Mouse (Mus musculus): ENCODE results near the gene Eif2ak3.

Gene Eif2ak3

DNA sequence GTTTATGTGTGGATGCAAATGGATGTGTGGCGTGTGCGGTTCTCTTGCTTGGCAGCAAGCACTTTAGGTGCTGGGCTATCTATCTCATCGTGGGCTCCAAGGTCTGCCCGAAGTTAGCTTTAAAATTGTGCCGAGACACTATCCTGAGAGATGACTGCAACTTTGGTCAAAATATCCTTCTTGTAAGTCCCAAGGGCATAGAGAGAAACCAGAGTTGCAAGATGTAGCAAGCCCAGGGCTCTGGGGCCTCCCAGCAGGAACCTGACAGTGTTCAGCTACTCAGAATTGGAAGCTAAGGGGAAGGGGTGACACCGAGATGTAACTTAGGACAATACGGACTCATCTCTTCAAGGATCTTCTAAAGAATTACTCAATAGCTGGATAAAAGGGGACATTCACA is 65.3 kb downstream of the Eif2ak3 start:
- Histone ChIP-seq H3K36me3 (ENCODE audit: control insufficient read depth, insufficient read depth, low read length, poor library complexity, severe bottlenecking) (peaks cover 6% of the 10 kb centered on the region), H3K27me3 (ENCODE audit: control insufficient read depth, insufficient read depth, low read length, poor library complexity, severe bottlenecking) (no peaks in the 10 kb centered on the region)
- DNase-seq (ENCODE audit: low read depth, low spot score): no peak

DNA sequence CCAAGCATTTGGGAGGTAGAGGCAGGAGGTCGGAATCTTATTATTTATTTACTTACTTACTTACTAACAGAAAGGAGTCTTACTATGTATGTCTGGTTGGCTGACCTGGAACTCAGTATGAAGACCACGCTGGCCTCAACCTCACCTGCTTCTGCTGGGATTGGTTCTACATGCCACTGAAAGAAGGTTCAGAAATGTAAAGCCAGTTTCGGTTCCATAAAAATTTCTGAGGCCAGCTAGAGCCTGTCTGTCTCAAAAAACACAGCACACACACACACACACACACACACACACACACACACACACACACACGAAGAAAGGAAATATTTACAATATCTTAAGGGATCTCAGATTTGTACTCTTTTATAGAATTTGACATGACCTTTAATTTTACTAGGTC is 66.0 kb downstream of the Eif2ak3 start:
- H3K27me3 ChIP-seq (ENCODE audit: control insufficient read depth, insufficient read depth, low read length, poor library complexity, severe bottlenecking): no peaks in the 10 kb centered on the region
- H3K36me3 ChIP-seq (ENCODE audit: control insufficient read depth, insufficient read depth, low read length, poor library complexity, severe bottlenecking): peaks cover 3% of the 10 kb centered on the region
- DNase-seq (ENCODE audit: low read depth, low spot score): peak; percentile 50

DNA sequence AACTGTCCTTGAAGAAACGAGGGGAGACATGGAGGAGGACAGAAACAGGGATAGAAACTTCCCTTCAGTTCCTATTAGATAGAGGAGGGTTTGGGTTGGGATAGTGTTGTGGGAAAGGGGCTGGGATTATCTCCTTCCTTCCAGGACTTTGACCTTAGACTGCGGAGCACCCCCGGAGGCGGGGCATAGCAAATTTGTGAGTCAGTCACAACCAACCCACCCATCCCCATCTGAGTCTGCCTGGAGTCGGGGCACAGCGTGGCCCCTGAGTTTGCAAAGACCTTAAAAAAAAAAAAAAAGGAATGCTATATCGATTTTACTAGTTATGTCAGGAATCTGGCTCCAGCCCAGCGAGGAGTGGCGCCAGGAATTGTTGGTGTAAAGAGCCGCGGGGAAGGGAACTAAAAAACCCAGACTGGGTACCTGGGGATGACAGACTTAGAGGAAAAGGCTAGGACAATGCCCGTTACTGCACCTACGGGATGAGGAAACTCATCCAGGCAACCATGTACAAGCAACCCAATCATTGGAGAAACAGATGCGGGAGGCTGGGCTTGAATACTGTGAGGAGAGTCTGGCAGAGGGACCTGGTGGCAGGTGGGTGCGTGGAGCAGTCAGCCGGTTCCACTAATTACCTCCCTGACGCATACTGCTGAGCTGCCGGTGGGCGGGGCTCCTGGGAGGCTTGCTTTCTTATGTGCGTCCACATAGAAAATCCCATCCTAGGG is 67.5 kb downstream of the Eif2ak3 start:
- no peaks in the 10 kb centered on the region for H3K27me3 ChIP-seq (ENCODE audit: control insufficient read depth, insufficient read depth, low read length, poor library complexity, severe bottlenecking)
- no peaks in the 10 kb centered on the region for H3K36me3 ChIP-seq (ENCODE audit: control insufficient read depth, insufficient read depth, low read length, poor library complexity, severe bottlenecking)
- no peak for DNase-seq (ENCODE audit: low read depth, low spot score)

DNA sequence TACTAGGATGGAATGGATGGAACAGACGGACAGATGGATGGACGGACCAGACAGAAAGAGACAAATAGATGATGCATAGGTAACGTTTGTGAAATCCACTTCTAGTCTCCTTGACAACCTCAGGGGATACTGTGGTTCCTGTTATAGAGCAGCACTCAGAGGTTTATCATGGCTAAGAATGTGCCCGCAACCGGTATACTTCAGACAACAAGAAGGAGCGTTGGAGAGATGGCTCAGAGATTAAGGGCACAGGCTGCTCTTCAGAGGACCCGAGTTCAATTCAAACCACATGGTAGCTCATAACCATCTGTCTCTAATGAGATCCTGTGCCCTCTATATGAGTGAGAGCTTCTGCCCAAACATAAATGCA is 68.1 kb downstream of the Eif2ak3 start:
- no peaks in the 10 kb centered on the region for H3K27me3 ChIP-seq (ENCODE audit: control insufficient read depth, insufficient read depth, low read length, poor library complexity, severe bottlenecking)
- DNase-seq (ENCODE audit: low read depth, low spot score): no peak
- H3K36me3 ChIP-seq (ENCODE audit: control insufficient read depth, insufficient read depth, low read length, poor library complexity, severe bottlenecking): no peaks in the 10 kb centered on the region

DNA sequence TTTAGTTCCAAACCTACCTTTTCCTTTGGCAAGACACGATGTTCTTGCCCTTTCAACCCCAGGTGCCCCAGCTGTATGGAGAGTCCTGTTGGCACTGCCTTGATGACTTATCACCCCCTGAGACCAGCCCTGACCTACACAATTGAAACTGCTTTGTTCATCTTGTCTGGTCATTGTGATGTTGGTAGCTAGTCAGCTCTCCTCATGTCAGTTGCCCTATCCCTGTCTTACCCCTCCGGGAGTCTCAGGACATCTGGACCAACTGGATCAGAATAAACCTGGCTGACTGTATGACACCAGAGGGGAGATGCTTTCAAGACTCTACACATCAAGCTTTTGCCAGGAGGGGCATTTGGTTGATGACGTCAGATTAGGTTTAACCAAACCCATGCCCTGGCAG is 74.5 kb downstream of the Eif2ak3 start, which contains the start of gene Tex37:
TSS of gene Tex37 (minus strand) at position 101 of the 400 bp plus-strand sequence.
- H3K27me3 ChIP-seq (ENCODE audit: control insufficient read depth, insufficient read depth, low read length, poor library complexity, severe bottlenecking): no peaks in the 10 kb centered on the region
- DNase-seq (ENCODE audit: low read depth, low spot score): no peak
- H3K36me3 ChIP-seq (ENCODE audit: control insufficient read depth, insufficient read depth, low read length, poor library complexity, severe bottlenecking): no peaks in the 10 kb centered on the region

DNA sequence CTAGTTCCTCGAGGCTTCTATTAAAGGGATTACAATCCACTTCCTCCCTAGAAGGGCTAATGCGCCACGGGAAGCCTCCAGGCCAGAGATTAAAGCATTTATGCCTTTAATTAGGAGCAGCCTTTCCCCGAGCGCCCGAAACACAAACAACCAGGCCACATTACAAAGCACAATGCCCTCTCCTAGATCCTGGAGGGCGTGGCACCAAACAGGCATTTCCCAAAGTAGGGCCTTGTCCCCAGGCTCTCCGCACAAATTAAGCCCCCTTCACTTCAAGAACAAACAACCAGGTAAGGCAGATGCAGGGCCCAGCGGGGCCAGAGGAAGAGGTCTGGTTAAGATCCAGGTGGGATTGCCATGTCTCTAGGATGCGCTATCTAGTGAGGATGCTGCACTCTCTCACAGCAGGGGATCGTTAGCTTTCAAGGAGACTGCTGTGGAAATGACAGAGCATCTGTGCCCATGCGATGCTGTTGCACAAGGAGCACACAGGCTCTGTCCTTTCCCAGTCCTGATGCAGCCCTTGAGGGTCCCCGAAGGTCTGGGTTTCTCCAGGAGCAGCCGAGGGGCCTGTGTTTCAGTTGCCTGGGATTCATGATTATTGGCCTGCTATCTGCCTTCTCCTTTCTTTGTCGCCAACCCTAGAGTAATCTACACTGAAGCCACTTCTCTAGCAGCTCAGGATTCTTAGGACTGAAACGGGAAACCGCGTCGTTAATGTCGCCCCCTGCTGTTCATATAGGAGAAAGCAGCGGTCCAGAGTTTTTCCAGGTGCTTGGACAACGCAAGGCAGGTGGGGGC is 77.2 kb downstream of the Eif2ak3 start:
- no peaks in the 10 kb centered on the region for H3K36me3 ChIP-seq (ENCODE audit: control insufficient read depth, insufficient read depth, low read length, poor library complexity, severe bottlenecking)
- peak; percentile 59 for DNase-seq (ENCODE audit: low read depth, low spot score)
- no peaks in the 10 kb centered on the region for H3K27me3 ChIP-seq (ENCODE audit: control insufficient read depth, insufficient read depth, low read length, poor library complexity, severe bottlenecking)

DNA sequence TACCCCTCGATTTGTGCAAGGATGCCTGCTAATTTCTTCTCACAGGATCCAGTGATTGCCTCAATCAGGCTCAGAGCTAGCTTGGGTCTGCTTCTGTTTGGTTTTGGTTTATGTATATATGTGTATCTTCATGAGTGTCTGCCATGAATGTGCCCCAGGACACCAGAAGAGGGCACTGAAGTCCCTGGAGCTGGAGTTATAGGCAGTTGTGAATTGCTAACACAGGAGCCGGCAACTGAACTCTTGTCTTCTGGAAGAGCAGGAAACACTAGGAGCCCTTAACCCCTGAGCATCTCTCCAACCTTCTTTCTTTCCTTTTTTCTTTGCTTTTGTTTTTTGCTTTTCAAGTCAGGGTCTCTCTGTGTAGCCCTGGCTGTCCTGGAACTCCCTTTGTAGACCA is 87.5 kb downstream of the Eif2ak3 start:
- DNase-seq (ENCODE audit: low read depth, low spot score): no peak
- Histone ChIP-seq H3K27me3 (ENCODE audit: control insufficient read depth, insufficient read depth, low read length, poor library complexity, severe bottlenecking) (no peaks in the 10 kb centered on the region), H3K36me3 (ENCODE audit: control insufficient read depth, insufficient read depth, low read length, poor library complexity, severe bottlenecking) (no peaks in the 10 kb centered on the region)

DNA sequence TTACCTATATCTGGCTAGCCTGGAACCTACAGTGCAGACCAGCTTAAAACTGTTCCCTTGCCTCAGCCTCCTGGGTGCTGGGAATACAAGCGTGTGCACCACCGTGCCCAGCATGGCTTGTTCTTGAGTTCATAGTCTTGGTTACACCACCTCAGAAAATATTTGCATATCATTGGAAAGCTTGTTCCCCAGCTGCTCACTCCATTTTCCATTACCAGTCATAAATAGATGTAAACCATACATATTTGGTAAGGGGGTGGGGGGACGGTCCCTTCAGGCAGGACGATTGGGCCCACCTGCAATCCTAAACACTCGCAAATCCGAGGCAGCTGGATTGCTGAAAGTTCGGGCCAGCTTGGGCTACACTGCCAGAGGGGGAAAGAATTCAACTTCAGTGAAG is 109.0 kb downstream of the Eif2ak3 start:
- DNase-seq (ENCODE audit: low read depth, low spot score): no peak
- no peaks in the 10 kb centered on the region for H3K36me3 ChIP-seq (ENCODE audit: control insufficient read depth, insufficient read depth, low read length, poor library complexity, severe bottlenecking)

DNA sequence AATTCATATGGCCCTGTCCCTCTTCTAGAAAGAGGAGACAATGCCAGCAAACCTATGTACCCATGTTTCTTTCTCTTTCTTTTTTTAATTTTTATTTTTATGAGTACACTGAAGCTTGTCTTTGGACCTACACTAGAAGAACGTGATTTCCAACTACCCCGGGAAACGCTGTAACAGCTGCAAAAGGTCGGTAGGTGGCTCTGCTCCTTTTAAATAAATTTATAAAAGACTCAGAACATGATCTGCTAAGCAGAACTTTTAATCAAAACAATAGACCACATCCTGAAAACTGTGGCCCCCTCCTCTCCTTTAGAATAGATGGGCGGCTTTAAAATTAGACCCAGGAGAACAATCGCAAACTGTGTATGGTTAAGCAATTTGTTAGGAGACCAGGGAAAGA is 109.7 kb downstream of the Eif2ak3 start:
- peaks cover 2% of the 10 kb centered on the region; the same call in 1 of the 2 replicates for H3K27me3 ChIP-seq (ENCODE audit: control insufficient read depth, insufficient read depth, low read length, poor library complexity, severe bottlenecking)
- DNase-seq (ENCODE audit: low read depth, low spot score): peak; percentile 25
- no peaks in the 10 kb centered on the region for H3K36me3 ChIP-seq (ENCODE audit: control insufficient read depth, insufficient read depth, low read length, poor library complexity, severe bottlenecking)

More for the DNA sequence above, 109.0 kb downstream of the Eif2ak3 start:
- peaks cover 2% of the 10 kb centered on the region; the same call in 1 of the 2 replicates for H3K27me3 ChIP-seq (ENCODE audit: control insufficient read depth, insufficient read depth, low read length, poor library complexity, severe bottlenecking)

Measured in splenic B cell, adult 2 months (primary cell).